In the genomic region with DNA sequence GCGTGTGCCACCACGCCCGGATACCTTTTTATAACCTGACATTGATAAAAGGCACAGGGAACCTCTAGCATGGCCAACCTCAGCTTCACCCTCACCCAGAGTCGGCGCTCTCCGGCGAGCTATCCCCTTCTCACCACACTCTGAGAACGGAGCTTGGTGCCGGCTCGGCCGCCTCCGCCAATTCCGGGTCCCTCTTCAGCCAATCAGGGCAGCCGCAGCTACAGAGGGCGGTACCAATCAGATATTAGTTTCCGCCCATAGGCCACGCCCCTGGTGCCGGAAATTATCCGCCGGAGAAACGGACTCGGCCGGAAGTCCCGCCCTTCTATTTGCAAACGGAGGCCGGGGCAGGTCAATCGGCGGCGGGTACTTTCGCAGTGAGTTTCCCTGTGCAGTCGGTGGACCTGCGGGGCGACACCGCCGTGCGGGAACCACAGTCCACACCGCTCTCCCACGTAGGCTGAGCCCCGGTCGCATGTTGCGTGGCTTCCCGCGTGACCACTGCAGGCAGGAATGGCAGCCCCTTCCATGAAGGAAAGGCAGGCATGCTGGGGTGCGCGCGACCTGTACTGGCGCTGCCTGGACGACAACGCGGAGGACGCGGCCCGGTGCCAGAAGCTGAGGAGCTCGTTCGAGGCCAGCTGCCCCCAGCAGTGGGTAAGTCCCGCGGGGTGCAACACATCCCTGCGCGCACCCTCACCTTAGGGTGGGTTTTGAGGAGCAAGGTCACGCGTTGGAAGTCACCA, we compare ENCODE assay signal across 8 mouse cellular contexts. TPM values are rescaled to one million over a fixed set of nuclear protein-coding genes. Genes with fewer than 3 reads are reported as not detected.
DNase-seq lines count a peak whose midpoint lies in the region; ATAC-seq and TF ChIP-seq lines count a peak whose summit lies in the region.

TSS of gene Coa6 (plus strand) at position 342 of the 746 bp plus-strand sequence.

- no peaks in the 10 kb centered on the region for H3K27me3 ChIP-seq in E14TG2a.4 (ENCODE audit: insufficient read depth, low read length)
- H3K27me3 ChIP-seq in forebrain, embryonic 12.5 days = no peaks in the 10 kb centered on the region
- no peaks in the 10 kb centered on the region for H3K27me3 ChIP-seq in heart, postnatal 0 days (ENCODE audit: control insufficient read depth, insufficient read depth, low read length)
- H3K27me3 ChIP-seq in liver, embryonic 16.5 days (ENCODE audit: control insufficient read depth, insufficient read depth, low read depth, low read length) = no peaks in the 10 kb centered on the region
- no peaks in the 10 kb centered on the region for H3K27me3 ChIP-seq in neural tube, embryonic 13.5 days
- H3K27me3 ChIP-seq in testis, adult 2 months (ENCODE audit: control insufficient read depth, insufficient read depth, low read length) = no peaks in the 10 kb centered on the region

- H3K36me3 ChIP-seq in E14TG2a.4 (ENCODE audit: insufficient read depth, low read length) = peaks cover 41% of the 10 kb centered on the region
- peaks cover 16% of the 10 kb centered on the region for H3K36me3 ChIP-seq in forebrain, embryonic 12.5 days (replicated peaks)
- H3K36me3 ChIP-seq in heart, postnatal 0 days (replicated peaks; ENCODE audit: control insufficient read depth, insufficient read depth, low read length) = peaks cover 23% of the 10 kb centered on the region
- H3K36me3 ChIP-seq in liver, embryonic 16.5 days (ENCODE audit: control insufficient read depth, insufficient read depth) = peaks cover 14% of the 10 kb centered on the region
- peaks cover 24% of the 10 kb centered on the region for H3K36me3 ChIP-seq in neural tube, embryonic 13.5 days
- no peaks in the 10 kb centered on the region for H3K36me3 ChIP-seq in testis, adult 2 months (ENCODE audit: control insufficient read depth, insufficient read depth, low read length)

- peak within 1 kb of the TSS; percentile 81 for H3K27ac ChIP-seq in forebrain, embryonic 12.5 days
- H3K27ac ChIP-seq in heart, postnatal 0 days (ENCODE audit: low read depth) = peak within 1 kb of the TSS; percentile 78
- H3K27ac ChIP-seq in liver, embryonic 16.5 days (ENCODE audit: low read length) = peak within 1 kb of the TSS; percentile 82
- peak within 1 kb of the TSS; percentile 84 for H3K27ac ChIP-seq in neural tube, embryonic 13.5 days (replicated peaks)
- peak within 1 kb of the TSS; percentile 80 for H3K27ac ChIP-seq in testis, adult 2 months (ENCODE audit: control insufficient read depth, insufficient read depth, low read depth, low read length)

- no peaks in the 10 kb centered on the region for H3K9me3 ChIP-seq in E14TG2a.4 (ENCODE audit: low read length)
- no peaks in the 10 kb centered on the region for H3K9me3 ChIP-seq in forebrain, embryonic 12.5 days
- no peaks in the 10 kb centered on the region for H3K9me3 ChIP-seq in heart, postnatal 0 days (replicated peaks; ENCODE audit: control insufficient read depth, low read length)
- no peaks in the 10 kb centered on the region for H3K9me3 ChIP-seq in liver, embryonic 16.5 days (replicated peaks; ENCODE audit: control insufficient read depth, low read length)
- no peaks in the 10 kb centered on the region for H3K9me3 ChIP-seq in neural tube, embryonic 13.5 days

- TF ChIP-seq POLR2A in testis, adult 2 months (IDR thresholded peaks at IDR 0.05; ENCODE audit: control insufficient read depth, low read depth, low read length) = peak; percentile 66

- under 1% methylated on average over 61 of the region's 61 CpGs for WGBS in forebrain, embryonic 12.5 days
- WGBS in heart, postnatal 0 days = under 1% methylated on average over 61 of the region's 61 CpGs
- WGBS in liver, embryonic 16.5 days (ENCODE audit: insufficient replicate concordance) = under 1% methylated on average over 61 of the region's 61 CpGs
- under 1% methylated on average over 61 of the region's 61 CpGs for WGBS in neural tube, embryonic 13.5 days

- DNase-seq in c-Kit-positive CD71-positive TER-119-positive erythroid progenitor cells, embryonic 14.5 days (ENCODE audit: low spot score) = peak; percentile 96
- DNase-seq in heart, postnatal 0 days (ENCODE audit: low spot score) = peak; percentile 98
- DNase-seq in kidney, postnatal 4 days = peak; percentile 99

- H3K4me2 ChIP-seq in forebrain, embryonic 12.5 days = peak within 1 kb of the TSS; percentile 96
- peak within 1 kb of the TSS; percentile 82 for H3K4me2 ChIP-seq in heart, postnatal 0 days (ENCODE audit: low read depth, low read length)
- H3K4me2 ChIP-seq in liver, embryonic 16.5 days (ENCODE audit: low read depth, low read length) = peak within 1 kb of the TSS; percentile 95
- H3K4me2 ChIP-seq in neural tube, embryonic 13.5 days = peak within 1 kb of the TSS; percentile 78

- peak within 1 kb of the TSS; percentile 96 for H3K4me3 ChIP-seq in E14TG2a.4 (replicated peaks; ENCODE audit: low read length)
- peak within 1 kb of the TSS; percentile 87 for H3K4me3 ChIP-seq in forebrain, embryonic 12.5 days (replicated peaks)
- peak within 1 kb of the TSS; percentile 83 for H3K4me3 ChIP-seq in heart, postnatal 0 days (ENCODE audit: low read depth, low read length)
- H3K4me3 ChIP-seq in liver, embryonic 16.5 days (ENCODE audit: low read depth, low read length) = peak within 1 kb of the TSS; percentile 91
- peak within 1 kb of the TSS; percentile 85 for H3K4me3 ChIP-seq in neural tube, embryonic 13.5 days
- H3K4me3 ChIP-seq in testis, adult 2 months (ENCODE audit: control insufficient read depth, low read depth, low read length) = peak within 1 kb of the TSS; percentile 98

- TF ChIP-seq CTCF in E14TG2a.4 (conservative IDR thresholded peaks at IDR 0.05; ENCODE audit: low read length) = no peak
- TF ChIP-seq CTCF in heart, postnatal 0 days (IDR thresholded peaks at IDR 0.05; ENCODE audit: low read depth) = no peak
- no peak for TF ChIP-seq CTCF in testis, adult 2 months (IDR thresholded peaks at IDR 0.05; ENCODE audit: control insufficient read depth, insufficient read depth, insufficient replicate concordance, low read depth, low read length)

- peak; percentile 99 for ATAC-seq in forebrain, embryonic 12.5 days (ENCODE audit: low FRiP score)
- ATAC-seq in heart, postnatal 0 days (ENCODE audit: insufficient read depth, low read depth) = peak; percentile 98
- ATAC-seq in liver, embryonic 16.5 days (ENCODE audit: low read depth) = peak; percentile 97
- ATAC-seq in neural tube, embryonic 13.5 days (ENCODE audit: low read depth) = peak; percentile 99

- TF ChIP-seq EP300 in heart, postnatal 0 days (IDR thresholded peaks at IDR 0.05; ENCODE audit: low read depth) = no peak; the same call in 1 of the 2 replicates

- H3K4me1 ChIP-seq in E14TG2a.4 (replicated peaks; ENCODE audit: low read depth, low read length) = peaks cover 20% of the 10 kb centered on the region
- H3K4me1 ChIP-seq in forebrain, embryonic 12.5 days = peaks cover 18% of the 10 kb centered on the region
- H3K4me1 ChIP-seq in heart, postnatal 0 days (ENCODE audit: control insufficient read depth, insufficient read depth) = peaks cover 12% of the 10 kb centered on the region; the same call in 1 of the 2 replicates
- peaks cover 12% of the 10 kb centered on the region for H3K4me1 ChIP-seq in liver, embryonic 16.5 days (ENCODE audit: control insufficient read depth, low read depth, low read length)
- peaks cover 21% of the 10 kb centered on the region for H3K4me1 ChIP-seq in neural tube, embryonic 13.5 days (replicated peaks)
- H3K4me1 ChIP-seq in testis, adult 2 months (ENCODE audit: control insufficient read depth, insufficient read depth, low read length) = peaks cover 3% of the 10 kb centered on the region

- H3K9ac ChIP-seq in forebrain, embryonic 12.5 days = peak within 1 kb of the TSS; percentile 89
- peak within 1 kb of the TSS; percentile 77 for H3K9ac ChIP-seq in heart, postnatal 0 days (replicated peaks; ENCODE audit: low read depth, low read length)
- H3K9ac ChIP-seq in liver, embryonic 16.5 days (ENCODE audit: low read depth, low read length) = peak within 1 kb of the TSS; percentile 87
- H3K9ac ChIP-seq in neural tube, embryonic 13.5 days = peak within 1 kb of the TSS; percentile 86

RNA-seq across cellular contexts. Expression of gene Coa6, which starts in this region (rescaled TPM):
- 39.6 and 47.3 TPM in 2 replicates for polyA plus RNA-seq in forebrain, embryonic 12.5 days (2016; fragmentation: Nextera tagmentation; extraction: Ambion mirVana)
- total RNA-seq in heart, postnatal 0 days (2014; rRNA removed; ENCODE audit: low replicate concordance) = 26.1 and 29.8 TPM in 2 replicates
- polyA plus RNA-seq in heart, postnatal 0 days (2015; fragmentation: Nextera tagmentation; extraction: Ambion mirVana) = 69.8 and 76.2 TPM in 2 replicates
- 31.8 and 35.5 TPM in 2 replicates for polyA plus RNA-seq in liver, embryonic 16.5 days (2015; fragmentation: Nextera tagmentation; extraction: Ambion mirVana)
- polyA plus RNA-seq in neural tube, embryonic 13.5 days (2015; fragmentation: Nextera tagmentation; extraction: Ambion mirVana) = 46.7 and 48.1 TPM in 2 replicates
- polyA plus RNA-seq in testis, adult 2 months (2012; rRNA removed) = 12.2 and 13.8 TPM in 2 replicates

Comparison
In these comparisons a context has a peak if more than half of its experiments do, and no peak if none do; other contexts are left out.
1. Peak in every context shown above with its lines: DNase-seq, ATAC-seq, H3K4me3 ChIP-seq and H3K27ac ChIP-seq.